Mouse (Mus musculus) midbrain, postnatal 0 days (tissue): ENCODE data around the gene Scp2. TPM values are rescaled to one million over a fixed set of nuclear protein-coding genes. Genes with fewer than 3 reads are reported as not detected.
"Not testable (repeated sequence)": the region's sequence is repeated elsewhere in the genome, so short reads cannot be mapped to it uniquely, and the experiment has no call there.

Source experiments
- ATAC-seq: fragments of 200-750 bp; cut with Nextera tagmentation; 2 replicates; pipeline ENCODE4 v1.8.0; 2017; ENCODE audit warnings: moderate number of reproducible peaks, mild to moderate bottlenecking, moderate TSS enrichment, moderate library complexity; ENCODE audit not compliant: low FRiP score
- DNase-seq: peaks from one replicate; pipeline ENCODE4 v3.0.0-alpha.2; 2015; ENCODE audit warnings: low spot score
- H3K27ac ChIP-seq: fragments of 300-500 bp; sonication (generic); 2 replicates; pipeline ENCODE4 v1.5.1; 2014; ENCODE audit warnings: low read depth, mild to moderate bottlenecking, low read length, mixed read lengths
- H3K27me3 ChIP-seq: fragments of 300-500 bp; sonication (generic); 2 replicates; pipeline ENCODE4 v1.6.1; 2014; ENCODE audit warnings: low read length, control low read depth, mixed read lengths; ENCODE audit not compliant: insufficient read depth
- H3K36me3 ChIP-seq: fragments of 300-500 bp; sonication (generic); 2 replicates; pipeline ENCODE4 v1.6.1; 2014; ENCODE audit warnings: low read length, control low read depth, mixed read lengths; ENCODE audit not compliant: insufficient read depth
- H3K4me1 ChIP-seq: fragments of 300-500 bp; sonication (generic); 2 replicates; pipeline ENCODE4 v1.6.1; 2014; ENCODE audit warnings: mild to moderate bottlenecking, control low read depth, antibody characterized with exemption, low read length, mixed read lengths; ENCODE audit not compliant: insufficient read depth
- H3K4me2 ChIP-seq: fragments of 300-500 bp; sonication (generic); 2 replicates; pipeline ENCODE4 v1.6.1; 2014; ENCODE audit warnings: low read depth, mild to moderate bottlenecking, low read length, mixed read lengths; ENCODE audit not compliant: poor library complexity, severe bottlenecking
- H3K4me3 ChIP-seq: fragments of 300-500 bp; sonication (generic); 2 replicates; pipeline ENCODE4 v1.5.1; 2014; ENCODE audit warnings: low read depth, mild to moderate bottlenecking, low read length, moderate library complexity
- H3K9ac ChIP-seq: fragments of 300-500 bp; sonication (generic); replicated peaks from 2 replicates; pipeline ENCODE4 v1.6.1; 2014; ENCODE audit warnings: mild to moderate bottlenecking, low read length, moderate library complexity, mixed read lengths; ENCODE audit not compliant: poor library complexity, severe bottlenecking
- H3K9me3 ChIP-seq: fragments of 300-500 bp; sonication (generic); 2 replicates; pipeline ENCODE4 v1.6.1; 2016; ENCODE audit warnings: low read length, control low read depth
- CTCF ChIP-seq: IDR thresholded peaks from 2 replicates; pipeline ENCODE4 v1.5.1; 2016; ENCODE audit warnings: antibody characterized with exemption, mild to moderate bottlenecking
- WGBS: fragments of 180-500 bp; shearing (Covaris S2); extraction: QIAGEN DNeasy Blood & Tissue Kit; methylation state at CpG from one replicate; pipeline ENCODE4 v1.1.7; 2014; 5-methylcytosine and 5-hydroxymethylcytosine counted together
- polyA plus RNA-seq: library from polyadenylated mRNA; unstranded; fragments of >200 nt; fragmentation: Nextera tagmentation; extraction: Ambion mirVana; gene quantifications from 2 replicates; pipeline ENCODE4 v1.2.1, GENCODE M21; 2015
- total RNA-seq: library from RNA; depleted of rRNA; stranded (reverse); fragments of >200 nt; gene quantifications from 2 replicates; pipeline ENCODE4 v1.2.3, GENCODE M21; 2014

Gene Scp2
- total and polyA plus RNA-seq, 2 experiments from 2014 or later, result 133 to 202 TPM

DNA sequence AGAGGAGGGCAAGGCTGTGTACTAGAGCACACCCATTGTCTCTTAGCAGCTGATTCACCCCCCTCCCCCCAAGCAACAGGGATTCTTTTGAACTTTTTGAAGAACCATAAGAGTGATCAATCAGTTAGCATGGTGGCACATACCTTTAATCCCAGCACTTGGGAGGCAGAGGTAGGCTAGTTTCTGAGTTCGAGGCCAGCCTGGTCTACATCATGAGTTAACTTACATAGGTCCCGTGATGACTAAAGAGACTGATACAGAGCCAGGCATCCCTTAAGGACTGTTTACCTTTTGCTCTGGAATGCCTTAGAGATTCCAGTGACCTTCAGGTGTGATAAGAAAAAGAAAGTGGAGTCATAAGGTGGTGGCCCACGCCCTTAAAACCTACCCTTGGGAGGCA lies 18.5 kb upstream of the Scp2 start:
- H3K9me3 ChIP-seq, result no peaks in the 10 kb centered on the region
- no peak overlapping the region for H3K4me2 ChIP-seq
- no peak overlapping the region for H3K27ac ChIP-seq
- no peak for DNase-seq
- no peaks in the 10 kb centered on the region for H3K36me3 ChIP-seq
- H3K27me3 ChIP-seq, result no peaks in the 10 kb centered on the region
- ATAC-seq, result no peak
- WGBS, result 87% methylated on average over 3 of the region's 3 CpGs
- no peak overlapping the region for H3K4me3 ChIP-seq
- no peaks in the 10 kb centered on the region for H3K4me1 ChIP-seq
- H3K9ac ChIP-seq, result no peak overlapping the region
- TF ChIP-seq CTCF, result no peak

DNA sequence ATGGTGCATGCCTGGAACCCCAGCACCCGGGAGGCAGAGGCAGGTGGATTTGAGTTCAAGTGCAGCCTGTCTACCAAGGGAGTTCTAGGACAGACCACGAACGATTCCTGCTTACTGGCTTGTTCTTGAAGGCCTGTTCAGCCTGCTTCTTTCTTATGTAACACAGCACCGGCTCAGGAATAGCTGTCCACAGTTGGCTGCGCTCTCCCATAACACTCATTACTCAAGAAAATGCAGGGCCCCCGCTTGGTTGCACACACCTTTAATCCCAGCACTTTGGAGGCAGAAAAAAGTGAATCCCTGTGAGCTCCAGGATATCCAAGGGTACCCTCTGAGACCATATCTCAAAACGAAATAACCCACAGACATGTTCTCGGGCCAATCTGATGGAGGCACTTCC lies 17.1 kb upstream of the Scp2 start:
- Histone ChIP-seq H3K27ac (no peak overlapping the region), H3K36me3 (no peaks in the 10 kb centered on the region), H3K4me3 (no peak overlapping the region), H3K9me3 (no peaks in the 10 kb centered on the region), H3K4me1 (no peaks in the 10 kb centered on the region), H3K4me2 (no peak overlapping the region), H3K9ac (no peak overlapping the region), H3K27me3 (no peaks in the 10 kb centered on the region)
- no peak for TF ChIP-seq CTCF
- 93% methylated on average over 8 of the region's 8 CpGs for WGBS
- ATAC-seq (no peak), DNase-seq (no peak)

DNA sequence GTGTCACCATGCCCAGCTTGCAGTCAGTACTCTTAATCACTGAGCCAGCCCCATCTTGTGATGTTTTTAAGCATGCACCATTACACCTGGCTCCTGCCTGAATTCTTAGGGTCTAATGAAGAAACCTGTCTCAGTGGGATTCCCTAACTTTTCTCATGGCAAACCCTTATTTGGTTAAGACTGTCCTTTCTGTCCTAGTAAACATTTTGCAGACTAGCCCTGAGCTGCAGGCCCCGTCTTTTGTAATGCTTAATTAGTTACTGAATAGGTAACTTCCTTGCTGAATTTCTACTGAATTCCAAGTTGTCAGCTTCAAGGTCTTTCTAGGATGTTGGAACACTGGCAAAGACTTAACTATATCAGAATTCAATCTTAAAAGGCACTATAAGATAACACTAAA lies 10.3 kb upstream of the Scp2 start:
- not testable (repeated sequence) for H3K9ac ChIP-seq, ATAC-seq, H3K27me3 ChIP-seq, H3K9me3 ChIP-seq, H3K4me2 ChIP-seq, DNase-seq, H3K36me3 ChIP-seq, H3K4me3 ChIP-seq, H3K4me1 ChIP-seq, H3K27ac ChIP-seq
- 79% methylated on average over 1 of the region's 1 CpGs for WGBS

DNA sequence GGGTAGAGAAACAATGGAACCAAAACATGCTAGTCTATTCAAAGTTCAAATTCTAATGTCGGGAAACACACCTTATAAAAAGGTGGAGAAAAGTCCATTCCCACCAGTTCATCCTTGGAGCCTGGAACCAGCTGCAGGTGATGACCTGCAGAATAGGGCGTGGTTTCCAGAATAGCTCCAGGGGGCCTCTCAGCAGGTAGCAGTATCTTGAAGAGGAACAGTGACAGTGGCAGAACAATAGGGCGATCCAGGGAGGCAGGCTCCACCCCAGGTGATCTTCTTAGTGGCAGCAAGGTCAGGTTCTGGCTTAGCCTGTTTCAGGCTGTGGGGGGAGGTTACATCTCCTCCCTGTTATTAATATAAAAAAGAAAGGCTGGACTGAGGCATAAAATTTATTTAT lies 756 bp upstream of the Scp2 start:
- 49% methylated on average over 3 of the region's 3 CpGs for WGBS
- not testable (repeated sequence) for H3K27me3 ChIP-seq, H3K4me3 ChIP-seq

DNA sequence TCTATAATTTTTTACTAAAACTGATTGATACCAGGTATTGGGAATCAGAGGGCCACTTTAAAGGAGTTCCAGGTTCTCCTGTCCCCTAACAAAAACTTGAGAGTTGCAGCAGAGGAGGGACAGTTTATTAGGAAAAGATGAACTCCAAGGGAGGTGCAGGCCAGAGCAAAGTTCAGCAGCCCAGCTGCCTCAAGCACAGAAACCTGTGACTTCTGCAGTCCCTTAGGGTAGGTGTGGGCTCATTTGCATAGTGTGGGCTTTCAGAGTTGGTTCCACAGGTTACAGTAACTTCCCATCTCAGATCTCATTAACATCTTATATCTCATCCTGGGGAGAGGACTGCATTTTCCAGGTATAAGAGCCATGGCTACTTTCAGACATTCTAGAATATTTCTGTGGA lies 1.0 kb downstream of the Scp2 start:
- H3K9me3 ChIP-seq, result no peaks in the 10 kb centered on the region

More for the DNA sequence above, 756 bp upstream of the Scp2 start:
- H3K9ac ChIP-seq, DNase-seq, H3K4me2 ChIP-seq, H3K4me1 ChIP-seq, ATAC-seq, H3K9me3 ChIP-seq, H3K36me3 ChIP-seq, H3K27ac ChIP-seq: not testable (repeated sequence)

DNA sequence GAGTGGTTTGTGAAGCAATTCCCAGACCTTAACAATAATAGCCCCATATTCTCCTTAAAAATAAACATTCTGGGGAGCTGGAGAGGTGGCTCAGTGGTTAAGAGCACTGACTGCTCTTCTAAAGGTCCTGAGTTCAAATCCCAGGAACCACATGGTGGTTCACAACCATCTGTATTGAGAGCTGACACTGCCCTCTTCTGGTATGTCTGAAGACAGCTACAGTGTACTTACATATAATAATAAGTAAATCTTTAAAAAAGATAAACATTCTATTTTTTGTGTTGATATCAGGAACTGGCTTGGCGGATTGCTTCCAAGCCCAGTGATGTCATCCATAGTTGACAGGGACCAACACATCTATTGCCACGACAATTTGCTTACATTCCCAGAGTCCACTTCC lies 1.6 kb downstream of the Scp2 start:
- H3K9me3 ChIP-seq, H3K27ac ChIP-seq, DNase-seq, ATAC-seq, H3K27me3 ChIP-seq, H3K9ac ChIP-seq, H3K4me2 ChIP-seq, H3K36me3 ChIP-seq, H3K4me3 ChIP-seq, H3K4me1 ChIP-seq: not testable (repeated sequence)
- peak; percentile 28 for TF ChIP-seq CTCF
- WGBS, result 88% methylated on average over 2 of the region's 2 CpGs

More for the DNA sequence above, 1.0 kb downstream of the Scp2 start:
- no peaks in the 10 kb centered on the region for H3K4me1 ChIP-seq
- H3K9ac ChIP-seq, result no peak overlapping the region
- H3K27me3 ChIP-seq, result no peaks in the 10 kb centered on the region
- no peak for TF ChIP-seq CTCF
- H3K4me3 ChIP-seq, result no peak overlapping the region
- no peak overlapping the region for H3K27ac ChIP-seq
- DNase-seq (no peak), ATAC-seq (no peak)
- H3K36me3 ChIP-seq, result no peaks in the 10 kb centered on the region
- no peak overlapping the region for H3K4me2 ChIP-seq

DNA sequence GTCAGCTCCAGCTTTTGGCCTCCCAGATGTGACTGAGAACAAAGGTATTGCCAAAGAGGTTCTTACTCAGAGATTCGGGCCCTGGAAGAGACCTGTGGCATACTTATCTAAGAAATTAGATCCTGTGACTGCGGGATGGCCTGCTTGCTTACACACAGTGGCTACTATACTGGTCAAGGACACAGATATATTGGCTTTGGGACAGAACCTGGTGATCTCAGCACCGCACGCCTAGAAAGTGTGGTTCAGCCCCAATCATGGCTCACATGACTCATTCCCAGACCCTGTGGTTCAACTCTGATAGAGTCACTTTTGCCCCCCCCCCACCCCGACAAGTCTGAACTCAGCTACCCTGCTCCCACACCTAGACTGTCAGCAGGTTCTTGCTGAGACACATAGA lies 7.9 kb downstream of the Scp2 start:
- no peaks in the 10 kb centered on the region for H3K36me3 ChIP-seq
- ATAC-seq (no peak), DNase-seq (no peak)
- no peak overlapping the region for H3K4me2 ChIP-seq
- no peak overlapping the region for H3K27ac ChIP-seq
- H3K4me3 ChIP-seq, result no peak overlapping the region
- no peak for TF ChIP-seq CTCF
- WGBS, result 90% methylated on average over 5 of the region's 5 CpGs
- H3K4me1 ChIP-seq, result no peaks in the 10 kb centered on the region
- no peaks in the 10 kb centered on the region for H3K27me3 ChIP-seq
- H3K9me3 ChIP-seq, result no peaks in the 10 kb centered on the region
- H3K9ac ChIP-seq, result no peak overlapping the region
